Mouse (Mus musculus): ENCODE results near the gene Pfkp.

Gene Pfkp

DNA sequence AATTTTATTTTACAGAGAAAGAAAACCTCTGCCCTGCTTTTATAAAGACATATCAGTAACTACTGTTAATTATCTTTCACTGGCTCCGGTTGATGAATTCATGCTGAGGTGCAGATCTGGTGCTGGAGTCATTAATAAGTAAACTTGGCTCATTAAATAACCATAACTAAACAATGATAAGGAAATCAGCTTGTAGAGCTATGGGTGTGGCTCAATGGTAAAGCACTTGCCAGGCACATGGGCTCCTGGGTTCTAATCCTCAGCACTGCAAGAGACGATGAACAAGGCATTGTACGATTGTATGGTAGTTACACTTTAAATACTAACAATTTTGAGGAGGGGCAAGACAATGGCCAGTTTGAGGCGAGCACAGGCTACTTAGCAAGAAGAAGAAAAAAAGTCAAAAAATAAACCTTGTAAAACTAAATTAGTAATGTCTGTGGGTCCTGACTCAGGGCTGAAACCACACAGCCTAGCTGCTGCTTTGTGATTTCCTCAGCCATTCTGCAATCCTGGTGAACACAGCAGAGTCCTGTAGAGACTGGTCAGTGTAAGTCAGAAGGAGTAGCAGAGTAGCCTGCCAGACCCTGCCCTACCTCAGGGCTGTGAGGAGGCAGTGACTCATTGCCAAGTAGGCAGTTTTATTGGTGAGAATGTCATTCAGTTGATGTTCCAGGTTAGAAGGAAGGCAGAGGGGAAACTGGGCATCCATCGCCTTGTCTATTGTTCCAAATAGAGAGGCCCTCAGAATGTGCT is 34.7 kb downstream of the Pfkp start:
- no peak for DNase-seq (ENCODE audit: low read depth, low spot score)

DNA sequence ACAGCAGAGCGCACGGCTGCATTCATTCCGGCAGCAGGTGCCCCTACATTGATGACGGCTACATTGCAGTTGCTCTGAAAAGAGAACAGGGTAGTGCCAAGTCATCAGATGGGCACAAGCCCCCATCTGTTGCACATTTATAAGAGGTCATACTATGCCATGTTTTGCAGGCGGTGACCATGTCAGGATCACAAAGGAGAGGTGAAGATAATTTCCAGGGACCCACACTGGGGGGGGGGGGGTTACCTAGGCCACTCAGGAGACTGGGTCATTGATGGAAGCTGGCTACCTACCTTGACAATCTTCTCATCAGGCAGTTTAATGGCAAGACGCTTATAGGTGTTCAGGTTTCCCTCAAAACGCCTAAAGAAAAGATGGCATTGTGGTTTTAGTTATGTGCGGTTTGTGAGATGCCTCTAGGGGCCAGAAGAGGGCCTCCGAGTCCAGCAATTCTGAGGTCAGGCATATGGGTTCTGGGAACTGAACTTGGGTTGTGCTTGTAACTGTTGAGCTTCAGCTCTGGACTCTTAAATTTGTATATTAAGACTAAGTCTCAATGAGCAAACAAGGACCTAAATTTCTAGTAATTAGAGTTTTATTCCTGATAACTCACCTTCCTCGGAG is 45.7 kb downstream of the Pfkp start:
- no peak for DNase-seq (ENCODE audit: low read depth, low spot score)

DNA sequence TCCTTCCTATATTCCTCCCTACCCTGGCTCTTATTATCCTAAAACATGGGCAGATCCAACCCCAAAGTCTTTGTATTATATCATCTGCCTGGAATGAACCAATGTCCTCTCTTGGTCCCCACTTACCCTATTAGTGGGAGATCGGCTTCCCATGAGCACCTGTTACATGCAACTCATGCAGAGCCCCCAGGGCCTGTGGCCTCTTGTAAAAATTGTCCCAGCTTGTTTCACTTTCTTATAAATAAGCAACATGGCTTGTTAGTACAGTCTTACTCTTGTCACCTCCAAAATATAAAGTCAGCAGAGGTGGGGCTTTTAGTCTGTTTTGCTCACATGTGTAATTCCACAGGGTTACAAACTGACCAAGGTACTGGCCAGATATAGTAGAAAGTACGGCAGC is 46.9 kb downstream of the Pfkp start:
- no peak for DNase-seq (ENCODE audit: low read depth, low spot score)

DNA sequence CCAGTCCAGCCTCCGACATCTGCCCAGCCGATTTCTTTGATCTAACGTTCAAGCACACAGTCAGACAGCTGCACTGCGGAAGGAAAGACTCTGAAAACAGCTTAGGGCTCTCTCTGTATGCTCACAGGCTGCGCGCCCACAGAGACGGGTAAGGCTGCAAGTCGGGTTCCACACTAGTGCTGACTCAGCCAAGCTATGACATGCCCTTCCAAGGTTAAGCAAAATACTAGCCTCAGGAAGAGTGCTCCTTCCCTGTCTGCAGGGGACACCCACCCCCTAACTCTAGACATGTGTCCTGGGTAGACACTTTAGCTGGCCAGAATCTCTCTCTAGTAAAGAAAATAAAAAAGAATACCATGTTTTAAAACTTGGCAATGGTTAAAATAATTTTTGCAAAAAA is 48.0 kb downstream of the Pfkp start:
- no peak for DNase-seq (ENCODE audit: low read depth, low spot score)

DNA sequence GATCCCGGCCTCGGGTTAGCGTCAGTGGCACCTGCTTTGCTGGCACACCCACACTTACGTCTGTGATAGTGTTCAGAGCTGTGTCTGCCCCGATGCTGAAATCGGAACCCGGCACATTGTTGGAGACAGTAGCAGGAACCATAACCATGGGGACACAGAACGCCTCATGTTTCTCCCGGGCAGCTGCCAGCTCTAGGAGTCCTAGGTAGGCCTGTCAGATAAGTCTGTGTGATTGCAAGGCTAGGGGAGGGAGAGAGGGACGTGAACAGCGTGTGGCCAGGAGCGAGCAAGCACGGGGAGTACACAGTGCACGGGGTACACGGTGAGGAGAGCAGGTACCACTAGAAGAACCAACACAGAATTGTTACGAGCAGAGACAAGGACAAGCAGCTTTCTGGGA is 50.8 kb downstream of the Pfkp start:
- DNase-seq (ENCODE audit: low read depth, low spot score) = no peak

DNA sequence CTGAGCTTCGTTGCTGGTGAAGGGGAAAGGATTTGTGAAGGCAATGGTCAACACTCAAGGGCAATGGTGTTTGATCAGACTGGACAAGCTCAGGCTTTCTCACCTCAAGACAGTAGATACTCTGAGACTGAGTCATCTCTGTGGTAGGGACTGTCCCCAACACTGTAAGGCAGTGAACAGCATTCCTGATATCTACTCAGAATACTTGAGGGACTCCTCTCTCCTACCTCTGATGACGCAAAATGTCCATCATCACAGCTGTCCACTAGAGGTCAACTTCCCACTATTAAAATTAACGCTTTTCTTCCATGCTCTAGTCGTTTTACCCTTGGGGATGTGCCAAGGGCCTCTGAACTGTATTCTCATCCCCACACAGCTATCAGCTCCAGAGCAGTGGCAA is 53.2 kb downstream of the Pfkp start:
- DNase-seq (ENCODE audit: low read depth, low spot score) = no peak

DNA sequence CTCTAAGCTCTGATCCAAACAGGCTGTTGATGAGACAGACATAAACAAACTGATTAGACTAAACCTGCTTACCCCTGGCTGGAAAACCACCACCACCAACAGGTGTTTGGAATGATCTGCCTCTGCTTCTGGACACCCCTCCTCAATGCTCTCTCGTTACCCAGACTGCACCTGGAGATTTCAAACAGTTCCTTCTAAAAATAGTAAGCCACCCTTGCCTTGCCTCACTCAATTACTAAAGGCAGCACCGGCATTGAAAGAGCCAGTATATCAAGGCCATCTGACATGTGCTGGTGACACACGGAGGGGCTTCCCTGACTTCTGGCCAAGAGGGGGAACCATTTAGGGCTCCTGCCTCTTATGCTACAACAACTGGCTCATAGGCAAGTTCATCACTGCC is 57.7 kb downstream of the Pfkp start:
- no peak for DNase-seq (ENCODE audit: low read depth, low spot score)

DNA sequence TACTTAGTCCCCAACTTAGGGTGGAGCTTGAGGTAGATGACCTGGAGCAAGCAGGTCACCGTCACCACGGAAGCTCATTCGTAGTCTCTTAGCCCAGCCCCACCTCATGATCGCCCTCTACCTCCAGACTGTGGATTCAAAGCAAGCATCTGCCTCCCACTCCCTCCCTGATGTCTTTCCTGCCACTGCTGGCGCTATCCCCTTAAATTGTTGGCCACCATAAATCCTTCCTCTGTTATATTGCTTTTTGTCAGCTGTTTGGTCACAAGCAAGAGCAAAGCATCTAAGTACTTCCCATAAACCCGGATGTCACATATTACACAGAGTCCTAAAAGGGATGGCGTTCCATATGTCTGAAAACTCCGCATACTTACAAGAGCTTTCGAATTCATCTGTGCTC is 62.6 kb downstream of the Pfkp start:
- no peak for DNase-seq (ENCODE audit: low read depth, low spot score)

DNA sequence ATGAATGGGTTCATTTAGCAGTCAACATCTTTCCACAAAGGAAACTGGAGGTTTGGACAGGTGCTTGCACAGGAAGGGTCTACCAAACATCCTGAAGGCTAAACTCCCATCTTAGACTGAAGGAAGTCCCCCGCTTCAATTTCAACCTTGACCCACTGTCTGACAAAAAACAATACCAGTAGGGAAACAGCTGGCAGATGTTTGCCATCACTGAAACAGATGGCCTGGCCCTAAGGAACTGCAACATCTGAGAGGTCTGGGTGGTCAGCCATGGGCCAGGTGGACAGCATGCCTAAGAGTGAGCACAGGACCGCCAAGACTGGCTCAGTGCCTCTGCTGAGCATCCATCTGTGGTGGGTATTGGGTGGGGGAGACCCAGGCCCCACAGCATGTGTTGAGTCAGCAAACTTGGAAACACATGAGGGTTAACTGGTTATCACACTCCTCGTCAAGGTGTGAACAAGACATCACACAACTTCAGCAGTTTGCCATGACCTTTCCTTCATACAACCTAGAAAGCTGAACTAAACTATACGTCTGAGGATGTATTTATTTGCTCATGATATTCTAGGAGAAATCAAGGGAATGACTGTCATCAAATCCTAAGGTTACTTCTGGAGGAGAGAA is 65.0 kb downstream of the Pfkp start:
- peak; percentile 23 for DNase-seq (ENCODE audit: low read depth, low spot score)

DNA sequence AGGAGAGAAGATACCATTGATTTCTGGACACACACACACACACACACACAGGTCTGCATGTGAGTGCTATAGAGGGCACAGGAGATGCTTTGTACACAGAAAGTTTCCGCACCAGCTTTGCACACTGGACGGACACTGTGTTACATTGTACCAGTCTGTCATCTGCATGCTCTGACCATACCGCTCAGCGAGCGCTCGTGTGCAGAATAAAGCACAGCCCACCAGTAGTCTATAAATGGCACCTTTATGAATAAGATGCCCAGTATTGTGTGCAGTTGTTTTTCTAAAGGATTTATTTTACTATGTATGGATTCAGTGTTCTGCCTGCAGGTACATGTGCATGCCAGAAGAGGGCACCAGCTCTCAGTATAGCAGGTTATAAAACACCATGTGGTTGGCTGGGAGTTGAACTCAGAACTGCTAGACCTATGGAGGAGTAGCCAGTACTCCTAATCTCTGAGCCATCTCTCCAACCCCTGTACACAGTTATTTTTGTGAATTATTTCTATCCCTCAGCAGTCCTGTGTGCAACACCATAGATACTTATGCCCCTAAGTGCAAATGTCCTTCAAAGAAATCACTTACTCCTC is 72.6 kb downstream of the Pfkp start:
- peak; percentile 14 for DNase-seq (ENCODE audit: low read depth, low spot score)

DNA sequence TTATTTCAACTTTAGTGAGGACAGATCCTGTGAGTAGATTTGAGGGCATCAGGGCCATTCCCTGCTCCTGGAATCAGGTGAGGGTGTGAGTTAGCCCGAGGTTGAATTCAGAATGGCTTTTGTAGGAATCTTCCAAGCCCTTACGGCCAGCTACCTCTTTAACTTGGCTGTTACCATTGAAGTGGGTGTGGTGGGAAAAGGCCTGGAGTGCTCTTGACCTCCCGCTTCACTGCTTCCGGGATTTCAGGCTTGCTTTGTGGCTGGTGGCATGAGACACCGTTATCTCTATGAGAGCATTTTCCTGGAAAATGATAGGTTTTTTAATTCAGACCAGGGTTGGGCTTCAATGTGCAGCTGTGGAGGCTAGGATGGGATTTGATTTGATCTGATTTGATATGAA is 83.0 kb downstream of the Pfkp start:
- no peak for DNase-seq (ENCODE audit: low read depth, low spot score)

DNA sequence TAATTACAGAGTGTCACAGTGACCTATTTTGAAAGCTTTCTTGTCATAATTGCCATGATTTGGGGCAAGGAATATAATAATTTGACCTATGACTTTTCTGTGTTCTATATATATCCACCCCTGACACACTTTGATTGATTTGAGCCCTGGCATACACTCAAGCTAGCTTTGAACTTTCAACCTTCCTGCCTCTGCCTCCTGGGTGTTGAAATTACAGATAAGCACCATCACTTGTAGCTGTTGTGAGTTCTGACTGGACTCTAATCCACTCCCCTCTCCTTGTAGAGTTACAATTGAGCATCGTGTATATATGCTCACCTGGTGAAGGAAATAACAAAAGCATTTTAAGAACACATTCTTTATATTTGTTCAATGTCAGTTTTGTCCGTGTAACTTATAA is 86.2 kb downstream of the Pfkp start:
- no peak for DNase-seq (ENCODE audit: low read depth, low spot score)

DNA sequence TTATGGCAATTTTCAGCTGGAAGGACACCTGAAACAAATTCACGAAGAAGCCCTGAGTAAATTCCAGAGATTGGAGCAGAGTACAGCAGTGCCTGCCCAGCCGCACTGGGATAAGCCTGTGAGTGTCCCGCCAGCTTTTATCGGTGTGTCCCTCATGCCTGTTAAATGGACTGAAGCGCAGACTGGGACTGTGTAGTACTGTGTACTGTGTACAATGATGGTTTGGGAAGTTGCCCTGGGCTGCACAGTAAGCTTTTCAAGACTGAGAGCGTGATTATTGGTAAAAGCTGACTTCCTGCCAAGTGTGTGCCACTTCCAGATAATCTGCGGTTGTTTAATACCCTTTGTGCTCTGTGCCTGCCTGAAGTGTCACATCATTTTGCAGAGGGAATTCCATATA is 90.8 kb downstream of the Pfkp start:
- DNase-seq (ENCODE audit: low read depth, low spot score) = no peak

DNA sequence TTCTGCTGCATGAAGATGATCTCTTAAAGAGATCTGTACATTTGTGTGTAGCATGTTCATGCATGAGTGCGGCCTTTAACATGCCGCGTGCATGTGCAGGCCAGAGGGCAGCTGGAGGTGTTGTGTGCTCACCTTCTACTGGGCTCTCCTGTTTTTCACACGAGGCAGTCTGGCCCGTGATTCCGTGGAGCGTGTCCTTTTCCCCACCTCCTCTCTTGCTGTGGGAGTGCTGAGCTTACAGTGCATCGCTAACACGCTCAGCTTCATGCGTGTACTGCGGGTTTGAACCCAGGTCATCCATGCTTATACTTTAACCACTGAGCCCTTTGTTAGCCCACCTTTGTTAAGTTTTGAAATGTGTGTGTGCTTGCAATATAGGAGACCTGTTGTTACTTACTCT is 92.9 kb downstream of the Pfkp start:
- no peak for DNase-seq (ENCODE audit: low read depth, low spot score)

DNA sequence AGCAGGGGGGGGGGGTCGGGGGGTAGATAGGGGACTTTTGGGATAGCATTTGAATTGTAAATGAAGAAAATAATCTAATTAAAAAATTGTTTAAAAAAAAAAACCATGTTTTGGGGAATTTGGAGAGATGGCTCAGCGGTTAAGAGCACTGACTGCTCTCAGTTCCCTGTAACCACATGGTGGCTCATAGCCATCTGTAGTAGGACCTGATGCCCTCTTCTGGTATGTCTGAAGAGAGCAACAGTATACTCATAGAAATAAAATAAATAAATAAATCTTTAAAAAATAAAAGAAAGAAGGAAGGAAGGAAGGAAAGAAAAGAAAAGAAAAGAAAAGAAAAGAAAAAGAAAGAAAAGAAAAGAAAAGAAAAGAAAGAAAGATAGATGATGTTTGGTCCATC is 94.9 kb downstream of the Pfkp start:
- DNase-seq (ENCODE audit: low read depth, low spot score) = no peak

DNA sequence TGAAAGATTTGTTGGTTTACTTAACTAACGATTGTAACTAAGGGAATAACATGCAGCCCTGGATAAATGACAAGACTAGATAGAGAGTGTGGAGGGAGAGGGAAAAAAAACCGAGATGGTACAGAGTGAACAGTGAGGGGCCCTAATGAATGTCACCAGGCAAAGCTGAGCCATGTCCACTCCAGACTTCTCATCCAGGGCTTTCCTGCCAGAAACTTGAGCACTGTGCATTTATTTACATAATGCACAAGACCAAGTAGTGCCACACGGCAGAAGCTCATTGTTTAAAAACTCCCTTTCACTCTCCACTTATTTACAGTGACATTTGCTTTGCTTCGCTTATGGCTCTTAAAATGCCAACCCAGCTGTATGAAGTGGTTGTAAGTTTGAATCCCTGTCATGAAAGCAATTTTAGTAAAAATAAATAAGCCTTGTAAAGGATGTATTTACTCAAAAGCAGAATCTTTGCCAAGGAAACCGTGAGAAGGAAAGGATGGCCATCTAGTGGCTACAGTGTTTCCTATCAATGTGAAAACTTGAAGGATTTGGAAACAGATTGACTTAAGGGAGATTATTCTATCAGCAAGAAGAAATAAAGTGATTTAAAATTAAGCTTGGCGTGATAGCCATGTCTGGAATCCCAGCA is 113.2 kb downstream of the Pfkp start:
- DNase-seq (ENCODE audit: low read depth, low spot score) = no peak

DNA sequence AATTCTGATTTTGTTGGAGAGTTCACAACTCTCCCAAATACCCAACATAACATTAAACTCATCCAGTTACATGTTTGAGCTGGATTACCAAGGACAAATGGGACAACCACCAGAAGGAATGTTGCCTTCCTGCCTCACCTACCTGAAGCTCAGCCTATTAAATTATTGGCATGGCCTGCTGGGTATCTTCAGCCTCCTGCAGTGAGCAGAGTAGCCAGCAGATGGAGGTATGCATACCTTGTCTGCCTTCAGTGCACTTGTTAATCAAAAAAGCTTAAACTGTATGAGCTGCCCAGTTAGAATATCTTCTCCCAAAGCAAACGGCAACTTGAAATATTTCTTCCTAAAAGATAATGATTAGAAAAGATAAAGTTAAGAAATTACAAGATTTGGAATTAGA is 115.9 kb downstream of the Pfkp start:
- no peak for DNase-seq (ENCODE audit: low read depth, low spot score)
